Mouse (Mus musculus) stomach, postnatal 0 days (tissue): ENCODE results near the gene Srrm2.

ENCODE experiments used
- CTCF ChIP-seq: IDR thresholded peaks from 2 replicates; pipeline ENCODE4 v1.5.1; 2016; ENCODE audit warnings: antibody characterized with exemption, low read depth, mild to moderate bottlenecking, moderate library complexity
- EP300 ChIP-seq: optimal IDR thresholded peaks from 2 replicates; pipeline ENCODE3; 2016; ENCODE audit warnings: antibody characterized with exemption

GRCm38 (mm10) chr17:23862926-23863325, 72.6 kb downstream of the Srrm2 start:
- no peak for TF ChIP-seq CTCF
- no peak for TF ChIP-seq EP300
